Mouse (Mus musculus) liver, postnatal 0 days (tissue): ENCODE results near the gene Selenom.

Source experiments
- CTCF ChIP-seq: sonication (generic); IDR thresholded peaks from 2 replicates; pipeline ENCODE4 v1.5.1; 2016; ENCODE audit warnings: antibody characterized with exemption, low read depth
- EP300 ChIP-seq: IDR thresholded peaks from 2 replicates; pipeline ENCODE4 v1.6.1; 2016; ENCODE audit warnings: antibody characterized with exemption, low read depth, mild to moderate bottlenecking

GRCm38 (mm10) chr11:3547047-3547446 lies 32.6 kb downstream of the Selenom start:
- TF ChIP-seq CTCF (no peak), EP300 (no peak)
